Mouse (Mus musculus): Measurements from ENCODE around the gene Gm281.
A peak's percentile ranks its signal among the peaks of the same experiment; 100 is the strongest.

DNA sequence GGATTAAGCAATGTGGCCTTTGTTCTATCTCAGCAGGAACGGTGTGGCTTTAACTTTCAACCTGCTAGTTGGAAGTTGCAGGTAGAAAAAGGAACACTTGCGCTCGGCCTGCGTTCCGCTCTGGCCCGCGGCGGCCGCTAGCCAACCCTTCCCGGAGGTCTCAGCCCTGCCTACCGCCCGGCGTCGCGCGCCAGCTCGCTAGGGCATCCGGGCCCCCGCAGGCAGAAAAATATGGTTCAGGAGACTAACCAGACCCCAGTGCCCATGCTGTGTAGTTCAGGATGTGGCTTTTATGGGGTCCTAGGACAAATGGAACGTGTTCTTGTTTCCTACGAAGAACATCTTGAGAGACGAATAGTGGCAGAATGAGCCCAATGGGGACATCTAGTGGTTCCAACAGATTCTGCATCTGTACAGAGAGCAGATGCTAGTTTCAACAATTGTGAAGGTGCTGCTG is 12.6 kb downstream of the Gm281 start:
- no peak for TF ChIP-seq POLR2A (IDR thresholded peaks at IDR 0.05; ENCODE audit: extremely low read depth, insufficient read depth, low read length)
- TF ChIP-seq CTCF (IDR thresholded peaks at IDR 0.05; ENCODE audit: extremely low read depth, insufficient read depth, low read length): peak; percentile 64; the same call in 1 of the 2 replicates
